Mouse (Mus musculus) midbrain, postnatal 0 days (tissue): Measurements from ENCODE around the gene Tmc7. TPM values are rescaled to one million over a fixed set of nuclear protein-coding genes. Genes with fewer than 3 reads are reported as not detected.

Source experiments
- ATAC-seq: fragments of 200-750 bp; cut with Nextera tagmentation; 2 replicates; pipeline ENCODE4 v1.8.0; 2017; ENCODE audit warnings: moderate number of reproducible peaks, mild to moderate bottlenecking, moderate TSS enrichment, moderate library complexity; ENCODE audit not compliant: low FRiP score
- DNase-seq: peaks from one replicate; pipeline ENCODE4 v3.0.0-alpha.2; 2015; ENCODE audit warnings: low spot score
- H3K27ac ChIP-seq: fragments of 300-500 bp; sonication (generic); 2 replicates; pipeline ENCODE4 v1.5.1; 2014; ENCODE audit warnings: low read depth, mild to moderate bottlenecking, low read length, mixed read lengths
- H3K27me3 ChIP-seq: fragments of 300-500 bp; sonication (generic); 2 replicates; pipeline ENCODE4 v1.6.1; 2014; ENCODE audit warnings: low read length, control low read depth, mixed read lengths; ENCODE audit not compliant: insufficient read depth
- H3K36me3 ChIP-seq: fragments of 300-500 bp; sonication (generic); 2 replicates; pipeline ENCODE4 v1.6.1; 2014; ENCODE audit warnings: low read length, control low read depth, mixed read lengths; ENCODE audit not compliant: insufficient read depth
- H3K4me1 ChIP-seq: fragments of 300-500 bp; sonication (generic); 2 replicates; pipeline ENCODE4 v1.6.1; 2014; ENCODE audit warnings: mild to moderate bottlenecking, control low read depth, antibody characterized with exemption, low read length, mixed read lengths; ENCODE audit not compliant: insufficient read depth
- H3K4me2 ChIP-seq: fragments of 300-500 bp; sonication (generic); 2 replicates; pipeline ENCODE4 v1.6.1; 2014; ENCODE audit warnings: low read depth, mild to moderate bottlenecking, low read length, mixed read lengths; ENCODE audit not compliant: poor library complexity, severe bottlenecking
- H3K4me3 ChIP-seq: fragments of 300-500 bp; sonication (generic); 2 replicates; pipeline ENCODE4 v1.5.1; 2014; ENCODE audit warnings: low read depth, mild to moderate bottlenecking, low read length, moderate library complexity
- H3K9ac ChIP-seq: fragments of 300-500 bp; sonication (generic); replicated peaks from 2 replicates; pipeline ENCODE4 v1.6.1; 2014; ENCODE audit warnings: mild to moderate bottlenecking, low read length, moderate library complexity, mixed read lengths; ENCODE audit not compliant: poor library complexity, severe bottlenecking
- H3K9me3 ChIP-seq: fragments of 300-500 bp; sonication (generic); 2 replicates; pipeline ENCODE4 v1.6.1; 2016; ENCODE audit warnings: low read length, control low read depth
- CTCF ChIP-seq: IDR thresholded peaks from 2 replicates; pipeline ENCODE4 v1.5.1; 2016; ENCODE audit warnings: antibody characterized with exemption, mild to moderate bottlenecking
- WGBS: fragments of 180-500 bp; shearing (Covaris S2); extraction: QIAGEN DNeasy Blood & Tissue Kit; methylation state at CpG from one replicate; pipeline ENCODE4 v1.1.7; 2014; 5-methylcytosine and 5-hydroxymethylcytosine counted together
- polyA plus RNA-seq: library from polyadenylated mRNA; unstranded; fragments of >200 nt; fragmentation: Nextera tagmentation; extraction: Ambion mirVana; gene quantifications from 2 replicates; pipeline ENCODE4 v1.2.1, GENCODE M21; 2015
- total RNA-seq: library from RNA; depleted of rRNA; stranded (reverse); fragments of >200 nt; gene quantifications from 2 replicates; pipeline ENCODE4 v1.2.3, GENCODE M21; 2014

Tmc7 gene
- total and polyA plus RNA-seq, 2 experiments from 2014 or later: 5.4 to 11.5 TPM

- H3K4me1 ChIP-seq: 0 out of 2 replicates have a peak, but pooled peaks cover 7% of the 10 kb centered on the region
- no peaks in the 10 kb centered on the region for H3K27me3 ChIP-seq
- DNase-seq (no peak), ATAC-seq (no peak)
- no peaks in the 10 kb centered on the region for H3K36me3 ChIP-seq
- no peak for TF ChIP-seq CTCF
- peak overlapping the region; percentile 92 for H3K4me2 ChIP-seq
- peak overlapping the region; percentile 74 for H3K9ac ChIP-seq
- H3K27ac ChIP-seq: no peak overlapping the region
- no peaks in the 10 kb centered on the region for H3K9me3 ChIP-seq
- 21% methylated on average over 7 of the region's 7 CpGs for WGBS
- H3K4me3 ChIP-seq: peak overlapping the region; percentile 72
Observed at GRCm38 (mm10) chr7:118583821-118584220, 715 bp downstream of the Tmc7 start.

DNA sequence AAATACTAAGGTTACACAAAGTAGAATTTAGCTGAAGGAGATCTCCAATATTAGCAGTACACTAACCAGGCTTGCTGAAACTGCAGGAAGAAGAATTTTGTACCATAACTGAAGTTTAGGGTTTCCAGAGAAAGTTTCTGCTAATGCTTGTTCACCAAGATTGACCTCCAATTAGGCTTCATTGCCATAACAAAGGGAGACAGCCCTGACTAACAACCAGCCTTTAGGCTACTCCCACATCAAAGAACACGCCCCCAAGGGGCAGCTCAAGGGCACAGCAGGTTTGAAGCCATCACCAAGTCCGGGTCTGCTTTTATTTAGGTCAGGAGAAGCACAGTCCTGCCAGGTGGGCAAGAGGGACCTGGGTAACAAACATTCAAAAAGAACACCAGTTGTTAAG is 4.6 kb downstream of the Tmc7 start:
- no peak overlapping the region for H3K9ac ChIP-seq
- no peak overlapping the region for H3K4me2 ChIP-seq
- H3K9me3 ChIP-seq: no peaks in the 10 kb centered on the region
- H3K4me1 ChIP-seq: 0 out of 2 replicates have a peak, but pooled peaks cover 7% of the 10 kb centered on the region
- 72% methylated on average over 2 of the region's 2 CpGs for WGBS
- no peaks in the 10 kb centered on the region for H3K27me3 ChIP-seq
- H3K27ac ChIP-seq: no peak overlapping the region
- H3K36me3 ChIP-seq: no peaks in the 10 kb centered on the region
- DNase-seq: no peak
- ATAC-seq: no peak
- H3K4me3 ChIP-seq: no peak overlapping the region
- TF ChIP-seq CTCF: no peak

DNA sequence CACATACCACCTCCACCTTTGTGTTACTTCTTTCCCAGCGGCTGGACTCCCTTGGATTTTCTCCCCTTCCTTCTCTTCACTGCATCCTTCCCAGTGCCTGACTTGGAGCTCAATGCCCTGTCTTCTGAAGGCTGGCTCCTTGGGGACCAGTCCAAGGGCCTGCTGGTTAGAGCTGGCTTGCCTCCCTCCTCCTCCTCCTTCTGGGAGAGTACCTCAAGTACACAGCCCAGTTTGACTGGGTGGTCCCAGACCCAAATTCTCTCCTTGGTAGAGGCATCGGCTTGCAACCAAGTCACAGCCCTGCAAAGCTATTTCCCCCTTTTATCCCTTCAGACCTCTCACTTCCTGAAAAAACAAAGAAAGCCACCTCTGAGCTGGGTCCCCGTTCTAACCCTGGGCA is 6.3 kb downstream of the Tmc7 start:
- no peaks in the 10 kb centered on the region for H3K27me3 ChIP-seq
- no peaks in the 10 kb centered on the region for H3K9me3 ChIP-seq
- no peak overlapping the region for H3K4me3 ChIP-seq
- peak overlapping the region; percentile 38; the same call in 1 of the 2 replicates for H3K27ac ChIP-seq
- no peak for DNase-seq
- no peak for TF ChIP-seq CTCF
- H3K36me3 ChIP-seq: no peaks in the 10 kb centered on the region
- 63% methylated on average over 3 of the region's 3 CpGs for WGBS
- no peaks in the 10 kb centered on the region for H3K4me1 ChIP-seq
- H3K9ac ChIP-seq: no peak overlapping the region
- H3K4me2 ChIP-seq: no peak overlapping the region
- no peak for ATAC-seq

GRCm38 (mm10) chr7:118572039-118572438 is 12.5 kb downstream of the Tmc7 start:
- H3K4me3 ChIP-seq: no peak overlapping the region
- no peak overlapping the region for H3K4me2 ChIP-seq
- ATAC-seq (no peak), DNase-seq (no peak)
- TF ChIP-seq CTCF: no peak
- WGBS: 52% methylated on average over 5 of the region's 5 CpGs
- H3K4me1 ChIP-seq: no peaks in the 10 kb centered on the region
- no peaks in the 10 kb centered on the region for H3K27me3 ChIP-seq
- H3K27ac ChIP-seq: no peak overlapping the region
- no peak overlapping the region for H3K9ac ChIP-seq
- 0 out of 2 replicates have a peak, but pooled peaks cover 4% of the 10 kb centered on the region for H3K9me3 ChIP-seq
- H3K36me3 ChIP-seq: no peaks in the 10 kb centered on the region

- no peak for DNase-seq
- Histone ChIP-seq H3K9ac (no peak overlapping the region), H3K27ac (no peak overlapping the region), H3K9me3 (0 out of 2 replicates have a peak, but pooled peaks cover 4% of the 10 kb centered on the region), H3K4me2 (no peak overlapping the region), H3K27me3 (no peaks in the 10 kb centered on the region), H3K4me1 (no peaks in the 10 kb centered on the region), H3K4me3 (no peak overlapping the region), H3K36me3 (no peaks in the 10 kb centered on the region)
- TF ChIP-seq CTCF: no peak; the same call in 1 of the 2 replicates
- WGBS: 44% methylated on average over 5 of the region's 5 CpGs
- ATAC-seq: no peak
Observed at GRCm38 (mm10) chr7:118571350-118571749, 13.2 kb downstream of the Tmc7 start.

- DNase-seq (no peak), ATAC-seq (peak; percentile 23; the same call in 1 of the 2 replicates)
- H3K4me2 ChIP-seq: no peak overlapping the region
- H3K27me3 ChIP-seq: no peaks in the 10 kb centered on the region
- no peak overlapping the region for H3K9ac ChIP-seq
- H3K4me3 ChIP-seq: no peak overlapping the region
- 50% methylated on average over 6 of the region's 6 CpGs for WGBS
- H3K9me3 ChIP-seq: 0 out of 2 replicates have a peak, but pooled peaks cover 4% of the 10 kb centered on the region
- peaks cover 1% of the 10 kb centered on the region; the same call in 1 of the 2 replicates for H3K36me3 ChIP-seq
- TF ChIP-seq CTCF: no peak
- H3K27ac ChIP-seq: no peak overlapping the region
- H3K4me1 ChIP-seq: no peaks in the 10 kb centered on the region
Observed at GRCm38 (mm10) chr7:118569121-118569543, 15.4 kb downstream of the Tmc7 start.
